Comparison of ENCODE assay signal across 9 mouse cellular contexts in genomic region chr13:40890595-40890994, GRCm38 (mm10). TPM values are rescaled to one million over a fixed set of nuclear protein-coding genes. Genes with fewer than 3 reads are reported as not detected.
DNase-seq lines count a peak whose midpoint lies in the region; ATAC-seq and TF ChIP-seq lines count a peak whose summit lies in the region.
"Had no signal": no experiment of that assay in that cellular context is flagged by ENCODE, and none has a peak within 500 bp of the region (broad histone marks: within the 10 kb centered on the region; RNA-seq: fewer than 3 reads in every experiment).

No protein-coding gene starts in this region.

- DNase-seq in heart, postnatal 10 days = peak; percentile 50 to 52
- DNase-seq in midbrain, embryonic 11.5 days (ENCODE audit: low spot score, missing footprints) = no peak
- peak; percentile 67 for DNase-seq in forebrain, postnatal 0 days
- DNase-seq in T-cell, adult 2 months (ENCODE audit: low spot score) = no peak

- H3K4me3 ChIP-seq in heart, embryonic 12.5 days = no peak overlapping the region
- no peak overlapping the region for H3K4me3 ChIP-seq in midbrain, embryonic 13.5 days (replicated peaks)
- H3K4me3 ChIP-seq in midbrain, embryonic 11.5 days (ENCODE audit: low read depth, low read length) = no peak overlapping the region
- H3K4me3 ChIP-seq in forebrain, postnatal 0 days (ENCODE audit: low read depth, low read length) = peak overlapping the region; percentile 14; the same call in 1 of the 2 replicates
- no peak overlapping the region for H3K4me3 ChIP-seq in neural tube, embryonic 15.5 days (replicated peaks)
- H3K4me3 ChIP-seq: heart, embryonic 13.5 days; limb, embryonic 12.5 days had no signal

- no peak for TF ChIP-seq CTCF in forebrain, postnatal 0 days (IDR thresholded peaks at IDR 0.05; ENCODE audit: low read depth)

- no peak overlapping the region for H3K27ac ChIP-seq in heart, embryonic 12.5 days (ENCODE audit: poor library complexity, severe bottlenecking)
- no peak overlapping the region for H3K27ac ChIP-seq in midbrain, embryonic 13.5 days
- no peak overlapping the region for H3K27ac ChIP-seq in midbrain, embryonic 11.5 days (ENCODE audit: low read depth, low read length)
- H3K27ac ChIP-seq in forebrain, postnatal 0 days (ENCODE audit: low read depth, low read length) = no peak overlapping the region
- peak overlapping the region; percentile 33; the same call in 1 of the 2 replicates for H3K27ac ChIP-seq in neural tube, embryonic 15.5 days (replicated peaks)
- H3K27ac ChIP-seq: heart, embryonic 13.5 days; limb, embryonic 12.5 days had no signal

- no peak for ATAC-seq in heart, embryonic 12.5 days (ENCODE audit: insufficient number of reproducible peaks, low FRiP score)
- no peak for ATAC-seq in midbrain, embryonic 13.5 days
- ATAC-seq in midbrain, embryonic 11.5 days (ENCODE audit: low FRiP score) = no peak
- peak; percentile 62 for ATAC-seq in forebrain, postnatal 0 days
- no peak; the same call in 1 of the 2 replicates for ATAC-seq in neural tube, embryonic 15.5 days (ENCODE audit: low FRiP score)

- H3K9me3 ChIP-seq in heart, embryonic 12.5 days (replicated peaks) = no peaks in the 10 kb centered on the region
- no peaks in the 10 kb centered on the region for H3K9me3 ChIP-seq in midbrain, embryonic 13.5 days
- no peaks in the 10 kb centered on the region for H3K9me3 ChIP-seq in midbrain, embryonic 11.5 days (ENCODE audit: control insufficient read depth, low read length)
- no peaks in the 10 kb centered on the region for H3K9me3 ChIP-seq in forebrain, postnatal 0 days (ENCODE audit: low read length)
- H3K9me3 ChIP-seq in neural tube, embryonic 15.5 days (replicated peaks) = no peaks in the 10 kb centered on the region
- H3K9me3 ChIP-seq: heart, embryonic 13.5 days; limb, embryonic 12.5 days had no signal

- no peaks in the 10 kb centered on the region for H3K36me3 ChIP-seq in heart, embryonic 12.5 days
- H3K36me3 ChIP-seq in midbrain, embryonic 13.5 days = no peaks in the 10 kb centered on the region
- H3K36me3 ChIP-seq in midbrain, embryonic 11.5 days (ENCODE audit: control insufficient read depth, insufficient read depth, low read length) = no peaks in the 10 kb centered on the region
- no peaks in the 10 kb centered on the region for H3K36me3 ChIP-seq in forebrain, postnatal 0 days (ENCODE audit: insufficient read depth)
- H3K36me3 ChIP-seq in neural tube, embryonic 15.5 days = no peaks in the 10 kb centered on the region
- H3K36me3 ChIP-seq: heart, embryonic 13.5 days; limb, embryonic 12.5 days had no signal

- intact Hi-C loops in heart, postnatal 10 days (cut with DNase I) = no loop called here

- no peak overlapping the region for H3K9ac ChIP-seq in heart, embryonic 12.5 days
- no peak overlapping the region for H3K9ac ChIP-seq in midbrain, embryonic 13.5 days (replicated peaks)
- H3K9ac ChIP-seq in midbrain, embryonic 11.5 days (ENCODE audit: low read length) = no peak overlapping the region
- no peak overlapping the region for H3K9ac ChIP-seq in forebrain, postnatal 0 days
- no peak overlapping the region for H3K9ac ChIP-seq in neural tube, embryonic 15.5 days (replicated peaks)
- H3K9ac ChIP-seq: heart, embryonic 13.5 days; limb, embryonic 12.5 days had no signal

- no peak overlapping the region for H3K4me2 ChIP-seq in heart, embryonic 12.5 days
- 0 out of 2 replicates have a peak overlapping the region, but pooled peaks have one; percentile 6 for H3K4me2 ChIP-seq in midbrain, embryonic 13.5 days (replicated peaks)
- H3K4me2 ChIP-seq in midbrain, embryonic 11.5 days = no peak overlapping the region
- H3K4me2 ChIP-seq in forebrain, postnatal 0 days (ENCODE audit: low read depth) = peak overlapping the region; percentile 39
- H3K4me2 ChIP-seq in neural tube, embryonic 15.5 days = peak overlapping the region; percentile 5
- H3K4me2 ChIP-seq: heart, embryonic 13.5 days; limb, embryonic 12.5 days had no signal

- WGBS in heart, embryonic 12.5 days = 73% methylated on average over 5 of the region's 5 CpGs
- WGBS in midbrain, embryonic 13.5 days = 71% methylated on average over 5 of the region's 5 CpGs
- 90% methylated on average over 5 of the region's 5 CpGs for WGBS in midbrain, embryonic 11.5 days
- 24% methylated on average over 5 of the region's 5 CpGs for WGBS in forebrain, postnatal 0 days
- WGBS in neural tube, embryonic 15.5 days = 43% methylated on average over 5 of the region's 5 CpGs

- peaks cover 40% of the 10 kb centered on the region for H3K4me1 ChIP-seq in heart, embryonic 12.5 days (replicated peaks)
- peaks cover 30% of the 10 kb centered on the region; the same call in 1 of the 2 replicates for H3K4me1 ChIP-seq in midbrain, embryonic 13.5 days (replicated peaks)
- H3K4me1 ChIP-seq in midbrain, embryonic 11.5 days (ENCODE audit: control insufficient read depth, insufficient read depth, low read length) = peaks cover 7% of the 10 kb centered on the region
- H3K4me1 ChIP-seq in forebrain, postnatal 0 days (ENCODE audit: insufficient read depth) = peaks cover 12% of the 10 kb centered on the region; the same call in 1 of the 2 replicates
- peaks cover 29% of the 10 kb centered on the region for H3K4me1 ChIP-seq in neural tube, embryonic 15.5 days

- H3K27me3 ChIP-seq in heart, embryonic 12.5 days (replicated peaks) = no peaks in the 10 kb centered on the region
- peaks cover 11% of the 10 kb centered on the region for H3K27me3 ChIP-seq in midbrain, embryonic 13.5 days
- no peaks in the 10 kb centered on the region; the same call in 1 of the 2 replicates for H3K27me3 ChIP-seq in midbrain, embryonic 11.5 days (ENCODE audit: control insufficient read depth, insufficient read depth, low read length)
- no peaks in the 10 kb centered on the region for H3K27me3 ChIP-seq in forebrain, postnatal 0 days (ENCODE audit: insufficient read depth, low read length)
- H3K27me3 ChIP-seq in neural tube, embryonic 15.5 days (replicated peaks) = 0 out of 2 replicates have a peak, but pooled peaks cover 2% of the 10 kb centered on the region

RNA-seq across cellular contexts. Expression of gene Gcnt2, which starts 31.0 kb away (rescaled TPM):
- total RNA-seq in heart, postnatal 10 days (2021) = 10 to 100 TPM in 1 of 2 experiments, 1 to 10 TPM in 1; 9.3 to 12.8 TPM
- 3.7 and 3.9 TPM in 2 replicates for polyA plus RNA-seq in heart, embryonic 12.5 days (2016; fragmentation: Nextera tagmentation; extraction: Ambion mirVana)
- 3.6 TPM in 2 replicates for polyA plus RNA-seq in midbrain, embryonic 13.5 days (2015; fragmentation: Nextera tagmentation; extraction: Ambion mirVana)
- 4.0 and 5.3 TPM in 2 replicates for polyA plus RNA-seq in midbrain, embryonic 11.5 days (2014; fragmentation: Nextera tagmentation; extraction: Ambion mirVana)
- 8.2 and 9.2 TPM in 2 replicates for total RNA-seq in forebrain, postnatal 0 days (2014; rRNA removed)
- 3.3 and 3.4 TPM in 2 replicates for polyA plus RNA-seq in forebrain, postnatal 0 days (2015; fragmentation: Nextera tagmentation; extraction: Ambion mirVana)
- polyA plus RNA-seq in neural tube, embryonic 15.5 days (2015; fragmentation: Nextera tagmentation; extraction: Ambion mirVana) = 5.6 and 6.2 TPM in 2 replicates

Comparison
In these comparisons a context has a peak if more than half of its experiments do, and no peak if none do; other contexts are left out.
1. H3K4me2 ChIP-seq: peak in midbrain, embryonic 13.5 days (single experiment), forebrain, postnatal 0 days (single experiment) and neural tube, embryonic 15.5 days (single experiment); none in heart, embryonic 12.5 days (single experiment) and midbrain, embryonic 11.5 days (single experiment).
2. DNase-seq: peak in heart, postnatal 10 days (2 of 2) and forebrain, postnatal 0 days (single experiment); none in midbrain, embryonic 11.5 days (single experiment) and T-cell, adult 2 months (single experiment).